9 mouse cellular contexts compared by ENCODE assay signal in genomic region chrX:12287656-12288561, GRCm38 (mm10).
A peak's percentile ranks its signal among the peaks of the same experiment; 100 is the strongest.
DNase-seq lines count a peak whose midpoint lies in the region; ATAC-seq and TF ChIP-seq lines count a peak whose summit lies in the region.
"Had no signal": no experiment of that assay in that cellular context is flagged by ENCODE, and none has a peak within 500 bp of the region (broad histone marks: within the 10 kb centered on the region; RNA-seq: fewer than 3 reads in every experiment).

No protein-coding gene starts in this region.

- peak overlapping the region; percentile 72 for H3K27ac ChIP-seq in forebrain, embryonic 10.5 days
- no peak overlapping the region for H3K27ac ChIP-seq in forebrain, embryonic 12.5 days
- no peak overlapping the region for H3K27ac ChIP-seq in lung, embryonic 14.5 days (ENCODE audit: low read depth)
- no peak overlapping the region for H3K27ac ChIP-seq in lung, postnatal 0 days (ENCODE audit: low read length)
- 0 out of 2 replicates have a peak overlapping the region, but pooled peaks have one; percentile 33 for H3K27ac ChIP-seq in forebrain, embryonic 14.5 days (ENCODE audit: low read depth, low read length)
- H3K27ac ChIP-seq in neural tube, embryonic 11.5 days (ENCODE audit: low read depth, low read length), result no peak overlapping the region
- H3K27ac ChIP-seq in thymus, adult 2 months (ENCODE audit: control insufficient read depth, insufficient read depth, low read length), result no peak overlapping the region

- H3K36me3 ChIP-seq in forebrain, embryonic 10.5 days (replicated peaks), result no peaks in the 10 kb centered on the region
- H3K36me3 ChIP-seq in forebrain, embryonic 12.5 days (replicated peaks), result no peaks in the 10 kb centered on the region
- H3K36me3 ChIP-seq in lung, embryonic 14.5 days (ENCODE audit: insufficient read depth), result no peaks in the 10 kb centered on the region
- no peaks in the 10 kb centered on the region for H3K36me3 ChIP-seq in lung, postnatal 0 days (ENCODE audit: insufficient read depth, low read length)
- H3K36me3 ChIP-seq in forebrain, embryonic 14.5 days (ENCODE audit: control insufficient read depth, insufficient read depth, low read length), result no peaks in the 10 kb centered on the region
- no peaks in the 10 kb centered on the region for H3K36me3 ChIP-seq in neural tube, embryonic 11.5 days (ENCODE audit: control insufficient read depth, insufficient read depth, low read length)
- H3K36me3 ChIP-seq in thymus, adult 2 months (ENCODE audit: control insufficient read depth, insufficient read depth, low read length), result no peaks in the 10 kb centered on the region

- no peak for TF ChIP-seq CTCF in lung, embryonic 14.5 days (IDR thresholded peaks at IDR 0.05; ENCODE audit: low read depth)
- TF ChIP-seq CTCF in lung, postnatal 0 days (IDR thresholded peaks at IDR 0.05), result no peak
- no peak for TF ChIP-seq CTCF in thymus, adult 2 months (IDR thresholded peaks at IDR 0.05; ENCODE audit: borderline replicate concordance, control insufficient read depth, extremely low read depth, insufficient read depth, low read length, poor library complexity)

- TF ChIP-seq POLR2A in thymus, adult 2 months (IDR thresholded peaks at IDR 0.05; ENCODE audit: control insufficient read depth, extremely low read depth, insufficient read depth, low read length, poor library complexity), result no peak

- 7% methylated on average over 15 of the region's 17 CpGs for WGBS in forebrain, embryonic 10.5 days
- 16% methylated on average over 16 of the region's 17 CpGs for WGBS in forebrain, embryonic 12.5 days
- 21% methylated on average over 16 of the region's 17 CpGs for WGBS in lung, embryonic 14.5 days
- 38% methylated on average over 16 of the region's 17 CpGs for WGBS in lung, postnatal 0 days
- 23% methylated on average over 15 of the region's 17 CpGs for WGBS in forebrain, embryonic 14.5 days
- 12% methylated on average over 16 of the region's 17 CpGs for WGBS in neural tube, embryonic 11.5 days
- WGBS in thymus, adult 2 months, result 91% methylated on average over 17 of the region's 17 CpGs

- TF ChIP-seq EP300 in lung, postnatal 0 days (IDR thresholded peaks at IDR 0.05), result no peak

- H3K27me3 ChIP-seq in forebrain, embryonic 10.5 days (ENCODE audit: poor library complexity, severe bottlenecking), result peaks cover 93% of the 10 kb centered on the region
- peaks cover 31% of the 10 kb centered on the region for H3K27me3 ChIP-seq in forebrain, embryonic 12.5 days
- H3K27me3 ChIP-seq in lung, embryonic 14.5 days (ENCODE audit: insufficient read depth, low read length), result 0 out of 2 replicates have a peak, but pooled peaks cover 2% of the 10 kb centered on the region
- H3K27me3 ChIP-seq in lung, postnatal 0 days (replicated peaks; ENCODE audit: insufficient read depth, low read length), result no peaks in the 10 kb centered on the region
- H3K27me3 ChIP-seq in forebrain, embryonic 14.5 days (replicated peaks; ENCODE audit: control insufficient read depth, insufficient read depth, low read length), result 0 out of 2 replicates have a peak, but pooled peaks cover 3% of the 10 kb centered on the region
- 0 out of 2 replicates have a peak, but pooled peaks cover 4% of the 10 kb centered on the region for H3K27me3 ChIP-seq in neural tube, embryonic 11.5 days (ENCODE audit: control insufficient read depth, insufficient read depth, low read length)
- H3K27me3 ChIP-seq in thymus, adult 2 months (ENCODE audit: control insufficient read depth, insufficient read depth, low read length), result no peaks in the 10 kb centered on the region
- H3K27me3 ChIP-seq: CH12.LX had no signal

- H3K9ac ChIP-seq in forebrain, embryonic 12.5 days, result no peak overlapping the region
- no peak overlapping the region for H3K9ac ChIP-seq in lung, embryonic 14.5 days
- no peak overlapping the region for H3K9ac ChIP-seq in lung, postnatal 0 days (replicated peaks; ENCODE audit: low read depth)
- no peak overlapping the region for H3K9ac ChIP-seq in forebrain, embryonic 14.5 days (ENCODE audit: low read length)
- no peak overlapping the region for H3K9ac ChIP-seq in neural tube, embryonic 11.5 days (ENCODE audit: low read length)

- peak; percentile 24 for DNase-seq in forebrain, embryonic 10.5 days (ENCODE audit: extremely low spot score, low spot score)
- peak; percentile 34 for DNase-seq in lung, embryonic 14.5 days
- no peak for DNase-seq in lung, postnatal 0 days (ENCODE audit: low spot score)
- DNase-seq in forebrain, embryonic 14.5 days (ENCODE audit: low spot score), result peak; percentile 51
- peak; percentile 24 for DNase-seq in neural tube, embryonic 11.5 days (ENCODE audit: low spot score)
- no peak for DNase-seq in thymus, adult 2 months
- DNase-seq in right cerebral cortex, postnatal 36 days (ENCODE audit: low spot score in 2 of 2), result no peak

- no peak overlapping the region; the same call in 1 of the 2 replicates for H3K4me2 ChIP-seq in forebrain, embryonic 12.5 days
- no peak overlapping the region for H3K4me2 ChIP-seq in lung, embryonic 14.5 days
- no peak overlapping the region for H3K4me2 ChIP-seq in lung, postnatal 0 days (replicated peaks; ENCODE audit: low read depth, low read length)
- H3K4me2 ChIP-seq in forebrain, embryonic 14.5 days (ENCODE audit: low read length), result peak overlapping the region; percentile 14; the same call in 1 of the 2 replicates
- no peak overlapping the region for H3K4me2 ChIP-seq in neural tube, embryonic 11.5 days (ENCODE audit: low read depth)

- H3K4me1 ChIP-seq in forebrain, embryonic 10.5 days, result peaks cover 39% of the 10 kb centered on the region
- peaks cover 4% of the 10 kb centered on the region; the same call in 1 of the 2 replicates for H3K4me1 ChIP-seq in forebrain, embryonic 12.5 days
- no peaks in the 10 kb centered on the region for H3K4me1 ChIP-seq in lung, embryonic 14.5 days (ENCODE audit: insufficient read depth)
- H3K4me1 ChIP-seq in lung, postnatal 0 days (ENCODE audit: insufficient read depth, low read depth, low read length), result no peaks in the 10 kb centered on the region
- no peaks in the 10 kb centered on the region for H3K4me1 ChIP-seq in forebrain, embryonic 14.5 days (ENCODE audit: control insufficient read depth, insufficient read depth, low read length)
- no peaks in the 10 kb centered on the region for H3K4me1 ChIP-seq in neural tube, embryonic 11.5 days (ENCODE audit: control insufficient read depth, insufficient read depth, low read length)
- no peaks in the 10 kb centered on the region for H3K4me1 ChIP-seq in thymus, adult 2 months (replicated peaks; ENCODE audit: control insufficient read depth, insufficient read depth, low read length)

- H3K9me3 ChIP-seq in forebrain, embryonic 10.5 days, result no peaks in the 10 kb centered on the region
- no peaks in the 10 kb centered on the region for H3K9me3 ChIP-seq in forebrain, embryonic 12.5 days
- no peaks in the 10 kb centered on the region for H3K9me3 ChIP-seq in lung, embryonic 14.5 days (ENCODE audit: low read depth, low read length)
- no peaks in the 10 kb centered on the region for H3K9me3 ChIP-seq in lung, postnatal 0 days (ENCODE audit: low read length)
- H3K9me3 ChIP-seq in forebrain, embryonic 14.5 days (replicated peaks; ENCODE audit: control insufficient read depth, low read length), result no peaks in the 10 kb centered on the region
- no peaks in the 10 kb centered on the region for H3K9me3 ChIP-seq in neural tube, embryonic 11.5 days (ENCODE audit: control insufficient read depth, low read length)

- H3K4me3 ChIP-seq in forebrain, embryonic 10.5 days, result 0 out of 2 replicates have a peak overlapping the region, but pooled peaks have one; percentile 5
- no peak overlapping the region for H3K4me3 ChIP-seq in forebrain, embryonic 12.5 days (replicated peaks)
- no peak overlapping the region for H3K4me3 ChIP-seq in lung, embryonic 14.5 days (ENCODE audit: low read depth, low read length)
- H3K4me3 ChIP-seq in lung, postnatal 0 days (ENCODE audit: low read depth, low read length), result no peak overlapping the region
- H3K4me3 ChIP-seq in forebrain, embryonic 14.5 days (ENCODE audit: low read depth, low read length), result no peak overlapping the region
- no peak overlapping the region for H3K4me3 ChIP-seq in neural tube, embryonic 11.5 days (ENCODE audit: low read depth, low read length)
- H3K4me3 ChIP-seq in thymus, adult 2 months (ENCODE audit: control insufficient read depth, insufficient read depth, low read length), result no peak overlapping the region

- no peak; the same call in 1 of the 2 replicates for ATAC-seq in forebrain, embryonic 12.5 days (ENCODE audit: low FRiP score)
- ATAC-seq in lung, embryonic 14.5 days (ENCODE audit: insufficient read depth), result no peak; the same call in 1 of the 2 replicates
- ATAC-seq in lung, postnatal 0 days, result no peak
- 0 out of 2 replicates have a peak, but pooled peaks have one; percentile 26 for ATAC-seq in forebrain, embryonic 14.5 days
- ATAC-seq in neural tube, embryonic 11.5 days (ENCODE audit: insufficient read depth, low FRiP score, low TSS enrichment), result no peak

Comparison
In these comparisons a context has a peak if more than half of its experiments do, and no peak if none do; other contexts are left out.
1. DNase-seq: peak in forebrain, embryonic 10.5 days (single experiment), lung, embryonic 14.5 days (single experiment), forebrain, embryonic 14.5 days (single experiment) and neural tube, embryonic 11.5 days (single experiment); none in lung, postnatal 0 days (single experiment), thymus, adult 2 months (single experiment) and right cerebral cortex, postnatal 36 days (0 of 2).
2. H3K27ac ChIP-seq: peak in forebrain, embryonic 10.5 days (single experiment) and forebrain, embryonic 14.5 days (single experiment); none in forebrain, embryonic 12.5 days (single experiment), lung, embryonic 14.5 days (single experiment), lung, postnatal 0 days (single experiment), neural tube, embryonic 11.5 days (single experiment) and thymus, adult 2 months (single experiment).